In genomic region chr2:150904272-150904935, GRCm38 (mm10) we compare ENCODE assay signal across 8 mouse cellular contexts. TPM values are rescaled to one million over a fixed set of nuclear protein-coding genes. Genes with fewer than 3 reads are reported as not detected.
DNase-seq lines count a peak whose midpoint lies in the region; ATAC-seq and TF ChIP-seq lines count a peak whose summit lies in the region.

Abhd12 (minus strand) TSS chr2:150904741.

- peak within 1 kb of the TSS; percentile 96 for H3K4me3 ChIP-seq in bone marrow macrophage, adult 2 months (ENCODE audit: insufficient read depth, low read length)
- H3K4me3 ChIP-seq in embryonic fibroblast, embryonic 13.5 days (ENCODE audit: insufficient read depth, low read length), result peak within 1 kb of the TSS; percentile 64
- H3K4me3 ChIP-seq in heart, embryonic 10.5 days, result peak within 1 kb of the TSS; percentile 83
- H3K4me3 ChIP-seq in kidney, embryonic 15.5 days (replicated peaks), result peak within 1 kb of the TSS; percentile 80

- peak; percentile 98 for ATAC-seq in kidney, embryonic 15.5 days (replicated peaks; ENCODE audit: low FRiP score)
- ATAC-seq in monocyte, adult 5-6 weeks (replicated peaks; ENCODE audit: insufficient number of reproducible peaks, low FRiP score, low TSS enrichment, poor library complexity, severe bottlenecking), result peak; percentile 88

- H3K36me3 ChIP-seq in heart, embryonic 10.5 days, result peaks cover 3% of the 10 kb centered on the region; the same call in 1 of the 2 replicates
- peaks cover 7% of the 10 kb centered on the region; the same call in 1 of the 2 replicates for H3K36me3 ChIP-seq in kidney, embryonic 15.5 days

- under 1% methylated on average over 72 of the region's 72 CpGs for WGBS in heart, embryonic 10.5 days
- under 1% methylated on average over 72 of the region's 72 CpGs for WGBS in kidney, embryonic 15.5 days

- no peak for TF ChIP-seq POLR2A in bone marrow macrophage, adult 2 months (IDR thresholded peaks at IDR 0.05; ENCODE audit: borderline replicate concordance, low read depth, low read length)
- peak; percentile 72 for TF ChIP-seq POLR2A in embryonic fibroblast, embryonic 13.5 days (IDR thresholded peaks at IDR 0.05; ENCODE audit: low read depth, low read length)

- peak within 1 kb of the TSS; percentile 87 for H3K4me2 ChIP-seq in kidney, embryonic 15.5 days

- H3K9me3 ChIP-seq in heart, embryonic 10.5 days, result no peaks in the 10 kb centered on the region
- H3K9me3 ChIP-seq in kidney, embryonic 15.5 days (replicated peaks), result no peaks in the 10 kb centered on the region

- no peaks in the 10 kb centered on the region for H3K27me3 ChIP-seq in heart, embryonic 10.5 days (ENCODE audit: insufficient read depth, poor library complexity, severe bottlenecking)
- H3K27me3 ChIP-seq in kidney, embryonic 15.5 days, result no peaks in the 10 kb centered on the region

- DNase-seq in A20 (ENCODE audit: low read depth, low spot score), result peak; percentile 99
- peak; percentile 99 for DNase-seq in heart, embryonic 10.5 days (ENCODE audit: low spot score)
- peak; percentile 99 for DNase-seq in liver
- DNase-seq in spleen, postnatal 4 days (ENCODE audit: low spot score in 2 of 2), result peak; percentile 99

- TF ChIP-seq CTCF in bone marrow macrophage, adult 2 months (IDR thresholded peaks at IDR 0.05; ENCODE audit: low read depth, low read length), result no peak
- TF ChIP-seq CTCF in embryonic fibroblast, embryonic 13.5 days (IDR thresholded peaks at IDR 0.05; ENCODE audit: borderline replicate concordance, insufficient read depth, low read length), result no peak

- peak within 1 kb of the TSS; percentile 85 for H3K9ac ChIP-seq in kidney, embryonic 15.5 days

- H3K27ac ChIP-seq in bone marrow macrophage, adult 2 months (ENCODE audit: insufficient read depth, low read depth, low read length), result peak within 1 kb of the TSS; percentile 86
- peak within 1 kb of the TSS; percentile 53 for H3K27ac ChIP-seq in embryonic fibroblast, embryonic 13.5 days (ENCODE audit: insufficient read depth, low read length)
- peak within 1 kb of the TSS; percentile 92 for H3K27ac ChIP-seq in heart, embryonic 10.5 days
- peak within 1 kb of the TSS; percentile 94 for H3K27ac ChIP-seq in kidney, embryonic 15.5 days

- peaks cover 12% of the 10 kb centered on the region for H3K4me1 ChIP-seq in bone marrow macrophage, adult 2 months (ENCODE audit: control insufficient read depth, insufficient read depth, low read length)
- H3K4me1 ChIP-seq in embryonic fibroblast, embryonic 13.5 days (ENCODE audit: control insufficient read depth, insufficient read depth, low read length), result no peaks in the 10 kb centered on the region
- peaks cover 9% of the 10 kb centered on the region for H3K4me1 ChIP-seq in heart, embryonic 10.5 days
- H3K4me1 ChIP-seq in kidney, embryonic 15.5 days, result peaks cover 22% of the 10 kb centered on the region

RNA-seq across cellular contexts. Expression of gene Abhd12, which starts in this region (rescaled TPM):
- polyA plus RNA-seq in bone marrow macrophage, adult 2 months (2012; ENCODE audit: insufficient read depth, insufficient read length, missing spikeins), result 405 and 430 TPM in 2 replicates
- 47.2 and 57.5 TPM in 2 replicates for polyA plus RNA-seq in embryonic fibroblast, embryonic 13.5 days (2011; ENCODE audit: insufficient read length, low read depth, missing spikeins)
- 53.7 and 54.8 TPM in 2 replicates for polyA plus RNA-seq in heart, embryonic 10.5 days (2016; fragmentation: Nextera tagmentation; extraction: Ambion mirVana)
- 62.3 and 63.5 TPM in 2 replicates for polyA plus RNA-seq in kidney, embryonic 15.5 days (2015; fragmentation: Nextera tagmentation; extraction: Ambion mirVana)
- total RNA-seq in monocyte, adult 5-6 weeks (2017), result 237 to 505 TPM (median 368 TPM) in 3 replicates

Comparison
In these comparisons a context has a peak if more than half of its experiments do, and no peak if none do; other contexts are left out.
1. Peak in every context shown above with its lines: DNase-seq, ATAC-seq, H3K4me3 ChIP-seq and H3K27ac ChIP-seq.